Mouse (Mus musculus): ENCODE measurements around the gene Asb4. TPM values are rescaled to one million over a fixed set of nuclear protein-coding genes. Genes with fewer than 3 reads are reported as not detected.

The Asb4 gene
- polyA plus RNA-seq, 1 experiment, result 0.89 TPM

GRCm38 (mm10) chr6:5376884-5377283, 6.3 kb upstream of the Asb4 start:
- WGBS, result 89% methylated on average over 4 of the region's 4 CpGs
- TF ChIP-seq POLR2A (IDR thresholded peaks at IDR 0.05; ENCODE audit: borderline replicate concordance, extremely low read depth, low read depth, low read length) (no peak), CTCF (IDR thresholded peaks at IDR 0.05; ENCODE audit: insufficient read depth, low read length) (no peak)
- Histone ChIP-seq H3K4me1 (ENCODE audit: control insufficient read depth, insufficient read depth, low read length) (no peaks in the 10 kb centered on the region), H3K4me3 (replicated peaks; ENCODE audit: extremely low read depth, low read depth, low read length) (no peak overlapping the region)
- no peak for DNase-seq

DNA sequence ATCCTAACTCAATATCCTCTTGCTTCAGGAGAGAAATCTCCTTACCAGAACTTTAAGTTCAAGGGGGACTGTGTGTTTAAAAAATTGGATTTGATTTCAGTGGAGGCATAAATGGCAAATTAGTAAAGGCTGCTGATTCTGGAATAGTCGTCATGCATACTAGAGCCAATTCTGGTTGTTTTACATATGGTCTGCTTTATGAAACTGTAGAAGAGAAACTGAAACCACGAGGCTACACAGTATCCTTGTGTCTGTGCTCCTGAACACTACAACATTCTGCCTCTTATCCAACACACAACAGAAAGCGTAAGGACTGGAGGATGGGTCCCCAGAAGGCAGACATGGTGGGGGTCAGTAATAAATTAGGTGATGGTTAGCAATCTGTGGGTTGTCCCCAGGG, 4.1 kb upstream of the Asb4 start:
- Histone ChIP-seq H3K4me1 (ENCODE audit: control insufficient read depth, insufficient read depth, low read length) (peaks cover 10% of the 10 kb centered on the region), H3K4me3 (replicated peaks; ENCODE audit: extremely low read depth, low read depth, low read length) (no peak overlapping the region)
- no peak for DNase-seq
- no peak for TF ChIP-seq POLR2A (IDR thresholded peaks at IDR 0.05; ENCODE audit: borderline replicate concordance, extremely low read depth, low read depth, low read length)
- TF ChIP-seq CTCF (IDR thresholded peaks at IDR 0.05; ENCODE audit: insufficient read depth, low read length), result no peak
- WGBS, result 71% methylated on average over 3 of the region's 3 CpGs

- no peak for TF ChIP-seq CTCF (IDR thresholded peaks at IDR 0.05; ENCODE audit: insufficient read depth, low read length)
- TF ChIP-seq POLR2A (IDR thresholded peaks at IDR 0.05; ENCODE audit: borderline replicate concordance, extremely low read depth, low read depth, low read length), result no peak
- Histone ChIP-seq H3K4me1 (ENCODE audit: control insufficient read depth, insufficient read depth, low read length) (peaks cover 10% of the 10 kb centered on the region), H3K4me3 (replicated peaks; ENCODE audit: extremely low read depth, low read depth, low read length) (no peak overlapping the region)
- DNase-seq, result no peak
- WGBS, result 49% methylated on average over 22 of the region's 22 CpGs
These were observed 3.2 kb upstream of the Asb4 start for GRCm38 (mm10) chr6:5379781-5380623.

DNA sequence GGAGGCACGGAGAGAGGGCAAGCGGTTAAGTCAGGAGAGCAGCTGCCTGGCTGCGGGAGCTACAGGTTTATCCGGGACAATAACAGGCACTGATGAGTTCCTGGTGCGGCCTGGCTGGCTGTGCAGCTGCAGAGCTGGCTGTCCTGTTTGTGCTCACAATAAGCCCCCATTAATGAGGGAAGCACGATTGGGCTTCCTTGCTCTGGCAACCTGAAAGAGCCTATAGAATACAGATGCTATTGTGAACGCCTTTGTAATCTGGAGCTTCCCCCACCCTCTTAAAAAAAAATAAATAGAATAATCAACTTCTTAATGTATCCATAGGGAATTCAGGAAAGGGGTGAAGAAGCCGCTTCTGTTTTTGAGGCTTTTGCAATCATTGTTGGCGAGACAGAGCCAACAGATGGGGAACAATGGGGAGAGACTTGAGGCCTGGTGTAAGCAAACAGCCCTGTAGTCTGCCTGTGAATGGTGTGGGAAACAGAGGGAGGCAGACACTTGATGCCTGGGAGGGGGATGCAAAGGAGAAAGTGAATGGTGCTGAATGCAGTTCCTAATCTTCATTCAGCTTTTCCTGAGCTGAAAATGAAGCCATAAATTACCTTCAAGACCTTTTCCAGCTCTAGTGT, 2.4 kb upstream of the Asb4 start:
- Histone ChIP-seq H3K4me1 (ENCODE audit: control insufficient read depth, insufficient read depth, low read length) (peaks cover 10% of the 10 kb centered on the region), H3K4me3 (replicated peaks; ENCODE audit: extremely low read depth, low read depth, low read length) (no peak overlapping the region)
- TF ChIP-seq CTCF (IDR thresholded peaks at IDR 0.05; ENCODE audit: insufficient read depth, low read length), result no peak
- no peak for TF ChIP-seq POLR2A (IDR thresholded peaks at IDR 0.05; ENCODE audit: borderline replicate concordance, extremely low read depth, low read depth, low read length)
- no peak for DNase-seq
- 68% methylated on average over 9 of the region's 9 CpGs for WGBS

DNA sequence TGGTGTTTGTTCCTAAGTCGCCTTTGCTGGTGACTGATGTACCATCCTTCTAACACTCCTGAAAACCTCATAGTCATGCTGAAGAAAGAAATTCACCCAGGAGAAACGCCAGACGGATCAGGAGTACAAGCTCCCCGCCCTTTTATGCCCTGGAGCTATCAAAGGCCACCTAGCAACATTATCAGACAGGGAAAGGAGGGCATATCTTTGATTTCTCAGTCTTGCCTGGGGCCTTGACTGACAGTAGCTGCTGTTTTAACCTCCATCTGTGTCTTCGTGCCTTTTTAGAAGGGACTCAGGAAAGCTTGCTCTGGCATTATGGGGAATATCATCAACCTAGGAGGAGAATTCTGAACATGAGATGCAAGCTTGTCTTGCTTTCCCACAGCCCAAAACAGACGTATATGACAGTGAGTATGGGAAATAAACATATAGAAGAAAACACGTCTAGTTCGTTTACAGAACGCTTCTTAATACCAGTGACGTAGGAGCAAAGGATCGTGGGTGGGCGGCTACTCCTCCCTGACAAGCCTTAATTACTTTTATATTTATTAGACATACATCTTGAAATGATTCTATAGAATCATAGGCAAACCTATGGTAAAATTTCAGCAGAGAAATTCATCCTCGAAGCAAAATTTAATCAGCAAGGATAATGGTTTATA, 1.1 kb upstream of the Asb4 start:
- H3K4me1 ChIP-seq (ENCODE audit: control insufficient read depth, insufficient read depth, low read length), result peaks cover 10% of the 10 kb centered on the region
- TF ChIP-seq CTCF (IDR thresholded peaks at IDR 0.05; ENCODE audit: insufficient read depth, low read length), result no peak
- no peak for TF ChIP-seq POLR2A (IDR thresholded peaks at IDR 0.05; ENCODE audit: borderline replicate concordance, extremely low read depth, low read depth, low read length)
- H3K4me3 ChIP-seq (replicated peaks; ENCODE audit: extremely low read depth, low read depth, low read length), result no peak overlapping the region
- no peak for DNase-seq
- 49% methylated on average over 13 of the region's 13 CpGs for WGBS

DNA sequence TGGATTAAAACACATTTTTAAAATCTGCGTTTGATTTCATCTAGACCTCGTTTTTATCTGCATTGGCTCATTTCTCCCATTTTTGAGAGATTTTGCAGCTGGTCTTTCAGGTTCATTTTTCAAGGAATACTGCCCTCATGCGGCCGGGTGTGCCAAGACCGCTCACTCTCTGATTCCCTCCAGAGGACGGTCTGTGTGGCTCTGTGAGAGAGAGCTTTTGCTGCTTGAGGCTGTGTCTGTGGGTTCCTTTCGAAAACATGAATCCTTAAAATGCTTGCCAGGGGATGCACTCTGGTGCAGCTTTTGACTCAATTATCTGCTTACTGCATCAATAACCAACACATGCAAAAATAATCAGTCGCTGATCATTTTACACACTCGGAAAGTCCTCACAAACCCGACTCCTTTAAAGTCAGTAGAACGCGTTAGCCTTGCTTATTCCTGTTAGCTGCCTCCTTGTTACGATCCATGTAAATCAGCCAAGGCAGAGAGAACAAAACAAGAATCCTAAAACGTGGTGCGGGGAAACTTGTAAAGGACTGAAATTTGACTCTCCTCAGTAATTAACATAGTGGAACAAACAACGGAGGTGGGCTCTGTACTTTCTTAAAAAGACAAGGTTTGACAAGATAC, 487 bp upstream of the Asb4 start:
- peak; percentile 80 for TF ChIP-seq CTCF (IDR thresholded peaks at IDR 0.05; ENCODE audit: insufficient read depth, low read length)
- no peak for TF ChIP-seq POLR2A (IDR thresholded peaks at IDR 0.05; ENCODE audit: borderline replicate concordance, extremely low read depth, low read depth, low read length)
- Histone ChIP-seq H3K4me1 (ENCODE audit: control insufficient read depth, insufficient read depth, low read length) (peaks cover 10% of the 10 kb centered on the region), H3K4me3 (replicated peaks; ENCODE audit: extremely low read depth, low read depth, low read length) (peak overlapping the region; percentile 11)
- peak; percentile 76 for DNase-seq
- 1% methylated on average over 16 of the region's 16 CpGs for WGBS

DNA sequence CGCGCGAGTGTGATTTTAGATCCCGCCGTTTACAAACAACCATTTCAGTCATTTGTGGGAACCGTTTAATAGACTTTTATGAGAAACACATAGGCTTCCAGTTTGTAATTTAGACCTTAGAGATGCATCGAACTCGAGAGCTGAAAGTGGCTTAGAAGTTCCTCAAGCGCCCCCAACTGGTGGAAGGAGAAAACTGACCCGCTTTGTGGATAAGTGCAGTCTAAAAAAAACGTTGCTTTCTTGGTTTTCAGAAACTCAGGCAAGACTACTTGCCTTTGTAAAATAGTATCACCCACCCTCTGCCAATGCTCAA, 948 bp downstream of the Asb4 start:
- peak overlapping the region; percentile 29 for H3K4me3 ChIP-seq (replicated peaks; ENCODE audit: extremely low read depth, low read depth, low read length)
- WGBS, result under 1% methylated on average over 11 of the region's 11 CpGs

DNA sequence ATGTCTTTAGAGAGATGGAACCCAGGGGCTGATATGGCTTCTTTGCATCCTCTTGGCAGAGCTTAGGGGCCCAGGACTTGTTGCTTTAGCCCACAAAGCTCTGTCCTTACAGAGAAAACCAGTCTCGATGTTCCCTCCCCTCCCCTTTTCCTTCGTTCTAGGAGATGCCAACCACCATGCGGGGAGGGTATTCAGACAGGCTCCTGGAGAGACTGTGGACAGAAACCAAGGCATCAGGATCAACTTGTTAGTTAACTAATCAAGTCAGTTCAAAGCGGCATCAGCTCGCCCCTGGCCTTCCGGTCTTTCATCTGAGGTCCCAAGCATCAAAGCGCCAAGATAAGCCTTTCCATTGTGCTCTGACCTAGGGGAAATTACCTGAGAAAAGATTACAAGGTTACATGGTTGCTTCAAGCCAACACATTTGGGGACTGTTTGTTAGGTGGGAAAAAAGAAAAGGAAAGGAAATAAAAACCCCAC, 2.0 kb downstream of the Asb4 start:
- no peak for DNase-seq
- WGBS, result 59% methylated on average over 7 of the region's 7 CpGs
- Histone ChIP-seq H3K4me3 (replicated peaks; ENCODE audit: extremely low read depth, low read depth, low read length) (no peak overlapping the region), H3K4me1 (ENCODE audit: control insufficient read depth, insufficient read depth, low read length) (peaks cover 10% of the 10 kb centered on the region)
- TF ChIP-seq POLR2A (IDR thresholded peaks at IDR 0.05; ENCODE audit: borderline replicate concordance, extremely low read depth, low read depth, low read length), result no peak
- no peak for TF ChIP-seq CTCF (IDR thresholded peaks at IDR 0.05; ENCODE audit: insufficient read depth, low read length)

More for the DNA sequence above, 948 bp downstream of the Asb4 start:
- TF ChIP-seq CTCF (IDR thresholded peaks at IDR 0.05; ENCODE audit: insufficient read depth, low read length) (peak; percentile 46), POLR2A (IDR thresholded peaks at IDR 0.05; ENCODE audit: borderline replicate concordance, extremely low read depth, low read depth, low read length) (no peak)
- H3K4me1 ChIP-seq (ENCODE audit: control insufficient read depth, insufficient read depth, low read length), result peaks cover 10% of the 10 kb centered on the region
- peak; percentile 56 for DNase-seq

DNA sequence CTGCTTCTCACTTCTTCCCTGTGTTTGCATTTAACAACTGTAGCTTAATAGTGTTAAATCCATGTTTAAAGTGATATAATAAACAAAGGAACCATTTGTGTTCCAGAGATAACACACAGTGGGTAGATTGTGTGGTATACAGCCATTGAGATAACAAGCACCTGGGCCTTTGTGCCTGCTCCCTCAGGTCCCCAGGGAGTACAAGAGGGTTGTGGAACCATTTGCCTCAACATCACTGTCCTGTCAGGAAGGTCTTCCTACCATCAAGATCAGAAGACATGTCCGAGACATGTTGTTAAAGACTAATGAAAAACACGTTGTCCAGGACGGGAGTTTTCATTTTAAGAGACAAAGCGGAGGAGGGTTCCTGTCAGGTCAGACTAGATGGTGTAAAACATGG, 3.3 kb downstream of the Asb4 start:
- Histone ChIP-seq H3K4me1 (ENCODE audit: control insufficient read depth, insufficient read depth, low read length) (peaks cover 10% of the 10 kb centered on the region), H3K4me3 (replicated peaks; ENCODE audit: extremely low read depth, low read depth, low read length) (no peak overlapping the region)
- 93% methylated on average over 4 of the region's 4 CpGs for WGBS
- TF ChIP-seq POLR2A (IDR thresholded peaks at IDR 0.05; ENCODE audit: borderline replicate concordance, extremely low read depth, low read depth, low read length) (no peak), CTCF (IDR thresholded peaks at IDR 0.05; ENCODE audit: insufficient read depth, low read length) (no peak)
- no peak for DNase-seq
